Mouse (Mus musculus) liver, adult 2 months (tissue): ENCODE measurements around the gene Egfr.

Experiments used
- CTCF ChIP-seq: fragments of 200-500 bp; IDR thresholded peaks from 2 replicates; pipeline ENCODE4 v1.5.1; 2011; ENCODE audit warnings: low read depth, low read length, control low read depth
- POLR2A ChIP-seq: fragments of 200-500 bp; IDR thresholded peaks from 2 replicates; pipeline ENCODE4 v1.6.1; 2011; ENCODE audit warnings: low read length, control low read depth; ENCODE audit not compliant: insufficient read depth; ENCODE audit errors: extremely low read depth

GRCm38 (mm10) chr11:16935577-16936236 is 183.7 kb downstream of the Egfr start:
- TF ChIP-seq POLR2A = no peak
- TF ChIP-seq CTCF = no peak
